Mouse (Mus musculus): ENCODE data around the gene Lgals1. TPM values are rescaled to one million over a fixed set of nuclear protein-coding genes. Genes with fewer than 3 reads are reported as not detected.
A peak's percentile ranks its signal among the peaks of the same experiment; 100 is the strongest.

Lgals1 gene
- total and polyA plus RNA-seq, 3 experiments: 637 to 805 (median 735) TPM

DNA sequence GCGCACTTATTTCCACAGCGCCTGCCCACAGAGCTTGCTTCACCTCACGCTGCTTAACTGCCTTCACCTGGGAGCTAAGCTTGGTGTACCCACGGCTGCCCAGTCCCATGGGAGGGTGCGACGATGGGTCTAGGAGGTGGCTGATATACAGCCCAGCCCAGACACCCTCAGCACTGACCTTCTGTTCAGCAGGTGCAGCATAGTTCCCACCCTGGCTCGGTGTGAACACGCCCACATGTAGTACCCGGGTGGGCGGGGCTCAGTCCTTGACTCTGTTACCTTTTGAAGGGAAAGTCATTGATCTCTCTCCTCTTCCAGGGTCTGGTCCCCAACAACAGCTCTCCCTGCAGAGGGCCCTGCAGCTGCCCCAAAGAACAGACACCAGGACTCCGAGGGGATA lies 33.0 kb downstream of the Lgals1 start:
- Histone ChIP-seq H3K9ac (ENCODE audit: insufficient read depth, low read depth) (no peak overlapping the region), H3K4me2 (ENCODE audit: insufficient read depth, low read depth, poor library complexity, severe bottlenecking) (no peak overlapping the region), H3K27me3 (replicated peaks) (peaks cover 17% of the 10 kb centered on the region), H3K27ac (ENCODE audit: insufficient read depth, low read depth) (no peak overlapping the region), H3K4me1 (ENCODE audit: control insufficient read depth in 1 of 2, insufficient read depth in 2 of 2) (peaks cover 4 to 12% of the 10 kb centered on the region in 2 experiments; a peak in 1 of 4 replicates), H3K4me3 (replicated peaks in 1 of 3; ENCODE audit: low read depth in 2 of 3, low read length in 2 of 3, poor library complexity in 1 of 3) (no peak overlapping the region), H3K36me3 (replicated peaks in 1 of 2; ENCODE audit: control insufficient read depth in 1 of 2, insufficient read depth in 1 of 2, low read length in 1 of 2) (no peaks in the 10 kb centered on the region), H3K79me2 (replicated peaks; ENCODE audit: control insufficient read depth, extremely low read depth, insufficient read depth, poor library complexity, severe bottlenecking) (no peaks in the 10 kb centered on the region), H3K9me3 (replicated peaks; ENCODE audit: low read length) (no peaks in the 10 kb centered on the region)
- TF ChIP-seq UBTF (IDR thresholded peaks at IDR 0.05; ENCODE audit: low read depth, low read length): no peak
- TF ChIP-seq CTCF (conservative IDR thresholded peaks at IDR 0.05 in 1 of 2, IDR thresholded peaks at IDR 0.05 in 1 of 2; ENCODE audit: low read depth in 2 of 2, low read length in 2 of 2): no peak
- no peak for TF ChIP-seq KAT2A (IDR thresholded peaks at IDR 0.05; ENCODE audit: insufficient replicate concordance, low read length)
- no peak for TF ChIP-seq E2F4 (IDR thresholded peaks at IDR 0.05; ENCODE audit: insufficient replicate concordance, low read depth, low read length)
- TF ChIP-seq HCFC1 (IDR thresholded peaks at IDR 0.05; ENCODE audit: low read depth, low read length): no peak
- no peak for TF ChIP-seq TBP (conservative IDR thresholded peaks at IDR 0.05; ENCODE audit: low read depth, low read length)
- TF ChIP-seq SIN3A (IDR thresholded peaks at IDR 0.05; ENCODE audit: low read length): no peak
- no peak for TF ChIP-seq RAD21 (IDR thresholded peaks at IDR 0.05; ENCODE audit: low read depth, low read length)
- TF ChIP-seq CHD2 (IDR thresholded peaks at IDR 0.05; ENCODE audit: low read length): no peak
- TF ChIP-seq JUN (IDR thresholded peaks at IDR 0.05; ENCODE audit: insufficient read depth, low read depth, low read length): no peak
- TF ChIP-seq IRF4 (IDR thresholded peaks at IDR 0.05; ENCODE audit: low read depth, low read length): no peak
- TF ChIP-seq ZMIZ1 (IDR thresholded peaks at IDR 0.05; ENCODE audit: low read depth, low read length): no peak
- TF ChIP-seq EP300 (IDR thresholded peaks at IDR 0.05; ENCODE audit: low read length): no peak
- TF ChIP-seq ELF1 (IDR thresholded peaks at IDR 0.05; ENCODE audit: low read depth, low read length): no peak
- no peak for TF ChIP-seq RCOR1 (conservative IDR thresholded peaks at IDR 0.05; ENCODE audit: low read depth, low read length)
- no peak for TF ChIP-seq GABPA (IDR thresholded peaks at IDR 0.05; ENCODE audit: insufficient replicate concordance, low read depth, low read length)
- no peak for TF ChIP-seq MAFK (IDR thresholded peaks at IDR 0.05; ENCODE audit: insufficient replicate concordance, low read length)
- TF ChIP-seq NELFE (IDR thresholded peaks at IDR 0.05; ENCODE audit: low read depth, low read length): no peak
- TF ChIP-seq JUND (conservative IDR thresholded peaks at IDR 0.05; ENCODE audit: low read depth, low read length): no peak
- TF ChIP-seq ZNF384 (IDR thresholded peaks at IDR 0.05; ENCODE audit: low read depth, low read length): no peak
- in situ Hi-C loops (cut with MboI; ENCODE audit: low pct_ligation_motif_present, low pct_unique_long_range_greater_than_20kb, low sequenced_read_pairs) (no loop called here), dilution Hi-C loops (cut with MboI; ENCODE audit: extremely low pct_ligation_motif_present, extremely low pct_unique_long_range_greater_than_20kb, low sequenced_read_pairs) (no loop called here)
- DNase-seq (ENCODE audit: extremely low read depth): no peak

GRCm38 (mm10) chr15:78960088-78960487 lies 33.6 kb downstream of the Lgals1 start:
- no peaks in the 10 kb centered on the region for H3K36me3 ChIP-seq (replicated peaks in 1 of 2; ENCODE audit: control insufficient read depth in 1 of 2, insufficient read depth in 1 of 2, low read length in 1 of 2)
- H3K4me2 ChIP-seq (ENCODE audit: insufficient read depth, low read depth, poor library complexity, severe bottlenecking): no peak overlapping the region
- no peak overlapping the region for H3K4me3 ChIP-seq (replicated peaks in 1 of 3; ENCODE audit: low read depth in 2 of 3, low read length in 2 of 3, poor library complexity in 1 of 3)
- H3K9ac ChIP-seq (ENCODE audit: insufficient read depth, low read depth): no peak overlapping the region
- peaks cover 19% of the 10 kb centered on the region for H3K27me3 ChIP-seq (replicated peaks)
- H3K27ac ChIP-seq (ENCODE audit: insufficient read depth, low read depth): no peak overlapping the region
- dilution Hi-C loops (cut with MboI; ENCODE audit: extremely low pct_ligation_motif_present, extremely low pct_unique_long_range_greater_than_20kb, low sequenced_read_pairs): no loop called here
- no peak for DNase-seq (ENCODE audit: extremely low read depth)
- no peaks in the 10 kb centered on the region for H3K79me2 ChIP-seq (replicated peaks; ENCODE audit: control insufficient read depth, extremely low read depth, insufficient read depth, poor library complexity, severe bottlenecking)
- in situ Hi-C loops (cut with MboI; ENCODE audit: low pct_ligation_motif_present, low pct_unique_long_range_greater_than_20kb, low sequenced_read_pairs): no loop called here
- TF ChIP-seq USF1 (IDR thresholded peaks at IDR 0.05; ENCODE audit: low read depth, low read length) (no peak), MAZ (IDR thresholded peaks at IDR 0.05; ENCODE audit: low read depth, low read length) (no peak), BHLHE40 (IDR thresholded peaks at IDR 0.05; ENCODE audit: low read depth, low read length) (peak; percentile 22; the same call in 1 of the 2 replicates), IRF4 (IDR thresholded peaks at IDR 0.05; ENCODE audit: low read depth, low read length) (no peak), JUND (conservative IDR thresholded peaks at IDR 0.05; ENCODE audit: low read depth, low read length) (no peak), RCOR1 (conservative IDR thresholded peaks at IDR 0.05; ENCODE audit: low read depth, low read length) (no peak)
- no peaks in the 10 kb centered on the region for H3K9me3 ChIP-seq (replicated peaks; ENCODE audit: low read length)
- peaks cover 4 to 12% of the 10 kb centered on the region in 2 experiments; a peak in 1 of 4 replicates for H3K4me1 ChIP-seq (ENCODE audit: control insufficient read depth in 1 of 2, insufficient read depth in 2 of 2)

All from CH12.LX (cell line).